Mouse (Mus musculus) spleen, postnatal 4 days (tissue): ENCODE data around the gene Tc2n.
"Not testable (repeated sequence)": the region's sequence is repeated elsewhere in the genome, so short reads cannot be mapped to it uniquely, and the experiment has no call there.

Experiments used
- DNase-seq, 2 experiments: peaks; one replicate each; pipeline ENCODE4 v3.0.0; 2022; ENCODE audit warnings: low spot score in 2 of 2

Tc2n gene

GRCm38 (mm10) chr12:101718054-101718754, at the start of gene Tc2n:
TSS of gene Tc2n (minus strand) at chr12:101718523.
- DNase-seq: peak; percentile 49 to 76

GRCm38 (mm10) chr12:101767306-101768053, 49.2 kb upstream of the Tc2n start:
- no peak for DNase-seq

- no peak for DNase-seq
Observed at GRCm38 (mm10) chr12:101766228-101766852, 48.0 kb upstream of the Tc2n start.

- no peak for DNase-seq
Observed at GRCm38 (mm10) chr12:101764870-101765269, 46.5 kb upstream of the Tc2n start.

GRCm38 (mm10) chr12:101763065-101763464, 44.7 kb upstream of the Tc2n start:
- DNase-seq: no peak

- DNase-seq: no peak
Observed at GRCm38 (mm10) chr12:101762054-101762453, 43.7 kb upstream of the Tc2n start.

- DNase-seq: no peak
Observed at GRCm38 (mm10) chr12:101759440-101760045, 41.2 kb upstream of the Tc2n start.

GRCm38 (mm10) chr12:101758698-101759097, 40.4 kb upstream of the Tc2n start:
- no peak for DNase-seq

- no peak for DNase-seq
Observed at GRCm38 (mm10) chr12:101742375-101742774, 24.1 kb upstream of the Tc2n start.

- no peak for DNase-seq
Observed at GRCm38 (mm10) chr12:101740486-101740885, 22.2 kb upstream of the Tc2n start.

- no peak for DNase-seq
Observed at GRCm38 (mm10) chr12:101740045-101740444, 21.7 kb upstream of the Tc2n start.

GRCm38 (mm10) chr12:101718755-101719150, 430 bp upstream of the Tc2n start:
- DNase-seq: no peak

GRCm38 (mm10) chr12:101699176-101699575, 19.1 kb downstream of the Tc2n start:
- DNase-seq: no peak

- no peak for DNase-seq
Observed at GRCm38 (mm10) chr12:101696521-101696920, 21.8 kb downstream of the Tc2n start.

- DNase-seq: no peak
Observed at GRCm38 (mm10) chr12:101680538-101680937, 37.8 kb downstream of the Tc2n start.

GRCm38 (mm10) chr12:101667502-101667901, 50.8 kb downstream of the Tc2n start:
- no peak for DNase-seq

GRCm38 (mm10) chr12:101633137-101633536, 85.2 kb downstream of the Tc2n start:
- DNase-seq: no peak

GRCm38 (mm10) chr12:101606622-101607021, 111.7 kb downstream of the Tc2n start:
- not testable (repeated sequence) for DNase-seq
